Mouse (Mus musculus) c-Kit-positive CD71-negative TER-119-negative erythroid progenitor cells, embryonic 14.5 days (primary cell): ENCODE measurements around the gene Angptl4.
A peak's percentile ranks its signal among the peaks of the same experiment; 100 is the strongest.
"Not testable (repeated sequence)": the region's sequence is repeated elsewhere in the genome, so short reads cannot be mapped to it uniquely, and the experiment has no call there.

Experiments used
- DNase-seq: peaks from one replicate; pipeline ENCODE4 v3.0.0-alpha.2; 2013; ENCODE audit warnings: low read depth

The Angptl4 gene

GRCm38 (mm10) chr17:33781124-33781977 lies at the start of gene Angptl4:
TSS of gene Angptl4 (minus strand) at chr17:33781830.
- DNase-seq: peak; percentile 48

GRCm38 (mm10) chr17:33829561-33829960 lies 47.9 kb upstream of the Angptl4 start:
- no peak for DNase-seq

GRCm38 (mm10) chr17:33828892-33829291 lies 47.3 kb upstream of the Angptl4 start:
- DNase-seq: no peak

- DNase-seq: peak; percentile 57
Measured at GRCm38 (mm10) chr17:33826850-33827249, 45.2 kb upstream of the Angptl4 start.

GRCm38 (mm10) chr17:33825462-33825861 lies 43.8 kb upstream of the Angptl4 start:
- no peak for DNase-seq

GRCm38 (mm10) chr17:33824997-33825330 lies 43.3 kb upstream of the Angptl4 start:
- not testable (repeated sequence) for DNase-seq

GRCm38 (mm10) chr17:33824084-33824996 lies 42.7 kb upstream of the Angptl4 start, which contains the start of the genes Rps28 and Ndufa7:
TSS of gene Rps28 (minus strand) at chr17:33824562.
TSS of gene Ndufa7 (plus strand) at chr17:33824572.
- DNase-seq: peak; percentile 92

- DNase-seq: not testable (repeated sequence)
Measured at GRCm38 (mm10) chr17:33823171-33823570, 41.5 kb upstream of the Angptl4 start.

- DNase-seq: no peak
Measured at GRCm38 (mm10) chr17:33822436-33822959, 40.9 kb upstream of the Angptl4 start.

- no peak for DNase-seq
Measured at GRCm38 (mm10) chr17:33817969-33818643, 36.5 kb upstream of the Angptl4 start.

- DNase-seq: peak; percentile 87
Measured at GRCm38 (mm10) chr17:33817184-33817968, 35.7 kb upstream of the Angptl4 start.

- no peak for DNase-seq
Measured at GRCm38 (mm10) chr17:33816612-33817011, 35.0 kb upstream of the Angptl4 start.

GRCm38 (mm10) chr17:33815399-33815798 lies 33.8 kb upstream of the Angptl4 start:
- DNase-seq: no peak

GRCm38 (mm10) chr17:33812990-33813389 lies 31.4 kb upstream of the Angptl4 start:
- DNase-seq: no peak

- no peak for DNase-seq
Measured at GRCm38 (mm10) chr17:33812475-33812874, 30.8 kb upstream of the Angptl4 start.

GRCm38 (mm10) chr17:33811142-33811516 lies 29.5 kb upstream of the Angptl4 start:
- no peak for DNase-seq

- peak; percentile 87 for DNase-seq
Measured at GRCm38 (mm10) chr17:33810334-33811141, 28.9 kb upstream of the Angptl4 start, which contains the start of gene Kank3. TSS of gene Kank3 (plus strand) at chr17:33810519.

GRCm38 (mm10) chr17:33808192-33808591 lies 26.6 kb upstream of the Angptl4 start:
- DNase-seq: no peak

GRCm38 (mm10) chr17:33807181-33807888 lies 25.7 kb upstream of the Angptl4 start:
- DNase-seq: no peak
